Comparison of ENCODE assay signal across 23 mouse cellular contexts in the genomic region with DNA sequence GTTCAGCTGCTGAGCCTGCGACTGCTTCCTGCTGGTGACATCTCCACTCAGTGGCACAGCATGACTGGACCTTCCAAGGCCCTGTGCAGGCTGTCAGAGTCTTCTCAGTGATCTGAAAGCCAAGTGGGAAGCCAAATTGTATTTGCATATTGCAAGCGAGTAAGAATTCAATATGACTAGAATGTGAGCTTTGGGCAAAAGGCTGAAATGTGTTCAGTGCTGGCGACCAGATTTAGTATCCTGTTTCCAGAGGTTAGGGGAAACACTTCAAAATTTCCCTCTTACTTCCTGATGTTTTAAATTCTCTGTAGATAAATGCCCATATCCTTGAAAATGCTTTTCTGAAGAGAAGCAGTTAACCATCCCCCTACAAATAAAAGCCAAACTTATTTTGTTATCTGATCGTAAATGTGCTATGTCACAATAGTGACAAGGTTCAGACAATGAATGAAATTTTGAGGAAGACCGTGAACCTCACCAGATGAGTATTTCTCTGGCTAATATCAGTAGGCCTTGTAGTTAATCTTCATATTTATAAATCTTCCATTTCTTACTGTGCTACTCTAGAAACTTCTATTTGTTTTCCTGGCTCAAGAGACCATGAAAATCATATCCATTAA.
A peak's percentile ranks its signal among the peaks of the same experiment; 100 is the strongest.
DNase-seq lines count a peak whose midpoint lies in the region; TF ChIP-seq lines count a peak whose summit lies in the region.
"Had no signal": no experiment of that assay in that cellular context is flagged by ENCODE, and none has a peak within 500 bp of the region (broad histone marks: within the 10 kb centered on the region; RNA-seq: fewer than 3 reads in every experiment).

No protein-coding gene starts in this region.

- TF ChIP-seq EP300 in CH12.LX (IDR thresholded peaks at IDR 0.05; ENCODE audit: low read length) (no peak), MEL (IDR thresholded peaks at IDR 0.05; ENCODE audit: low read depth in 1 of 2, low read length in 2 of 2) (peak; percentile 68 to 69)

- TF ChIP-seq POLR2A in CH12.LX (IDR thresholded peaks at IDR 0.05; ENCODE audit: low read depth, low read length) = no peak
- TF ChIP-seq POLR2A in MEL (IDR thresholded peaks at IDR 0.05; ENCODE audit: control insufficient read depth in 1 of 2, insufficient read depth in 1 of 2, low read depth in 1 of 2, low read length in 2 of 2, poor library complexity in 1 of 2) = no peak

- H3K4me1 ChIP-seq in CH12.LX (ENCODE audit: control insufficient read depth in 1 of 2, insufficient read depth in 2 of 2) = peaks cover 15 to 59% of the 10 kb centered on the region in 2 experiments
- peaks cover 27 to 35% of the 10 kb centered on the region in 2 experiments for H3K4me1 ChIP-seq in MEL (ENCODE audit: control insufficient read depth in 1 of 2, insufficient read depth in 2 of 2, low read length in 2 of 2)
- no peaks in the 10 kb centered on the region for H3K4me1 ChIP-seq in midbrain, embryonic 10.5 days
- H3K4me1 ChIP-seq: embryonic facial prominence, embryonic 10.5 days; embryonic facial prominence, embryonic 13.5 days; forebrain, embryonic 12.5 days; forebrain, embryonic 15.5 days; heart, embryonic 10.5 days; hindbrain, embryonic 12.5 days; hindbrain, embryonic 15.5 days had no signal

- H3K27ac ChIP-seq in CH12.LX (ENCODE audit: insufficient read depth, low read depth) = no peak overlapping the region
- peak overlapping the region; percentile 61 for H3K27ac ChIP-seq in MEL (ENCODE audit: control insufficient read depth, low read depth, low read length)
- H3K27ac ChIP-seq in midbrain, embryonic 10.5 days (replicated peaks) = no peak overlapping the region
- H3K27ac ChIP-seq: embryonic facial prominence, embryonic 10.5 days; embryonic facial prominence, embryonic 13.5 days; forebrain, embryonic 12.5 days; forebrain, embryonic 15.5 days; heart, adult 2 months; heart, embryonic 10.5 days; heart, embryonic 13.5 days; hindbrain, embryonic 12.5 days; hindbrain, embryonic 15.5 days had no signal

- DNase-seq in adrenal gland, adult 8-10 months = peak; percentile 8
- no peak for DNase-seq in adrenal gland, postnatal 10 days
- DNase-seq in heart, adult 11 months = peak; percentile 2
- no peak for DNase-seq in heart, postnatal 10 days
- DNase-seq in CH12.LX (ENCODE audit: extremely low read depth) = peak; percentile 59
- DNase-seq in MEL (ENCODE audit: low read depth, low spot score) = peak; percentile 62
- no peak for DNase-seq in midbrain, embryonic 10.5 days (ENCODE audit: low spot score)
- DNase-seq: B cell, adult 2 months; cerebellum, adult 9-11 months; cerebellum, postnatal 36 days; embryo, embryonic 11 days; gastrocnemius, postnatal 25 days; heart, adult 2 months had no signal

- H3K27me3 ChIP-seq in CH12.LX (replicated peaks) (no peaks in the 10 kb centered on the region), MEL (ENCODE audit: control insufficient read depth in 1 of 2, insufficient read depth in 2 of 2, low read length in 2 of 2) (no peaks in the 10 kb centered on the region)
- H3K27me3 ChIP-seq in midbrain, embryonic 10.5 days (ENCODE audit: low read depth, poor library complexity, severe bottlenecking) = no peaks in the 10 kb centered on the region
- H3K27me3 ChIP-seq: embryonic facial prominence, embryonic 13.5 days; forebrain, embryonic 12.5 days; forebrain, embryonic 15.5 days; heart, embryonic 13.5 days; hindbrain, embryonic 12.5 days; hindbrain, embryonic 15.5 days; Patski had no signal

- intact Hi-C loops in heart, postnatal 10 days (cut with DNase I) = no loop called here

- H3K36me3 ChIP-seq in CH12.LX (replicated peaks in 1 of 2; ENCODE audit: control insufficient read depth in 1 of 2, insufficient read depth in 1 of 2, low read length in 1 of 2) (no peaks in the 10 kb centered on the region), MEL (ENCODE audit: control insufficient read depth in 1 of 2, insufficient read depth in 2 of 2, low read length in 2 of 2) (peaks cover 0 to 44% of the 10 kb centered on the region in 2 experiments; a peak in 2 of 4 replicates)
- H3K36me3 ChIP-seq in midbrain, embryonic 10.5 days = peaks cover 10% of the 10 kb centered on the region; the same call in 1 of the 2 replicates
- H3K36me3 ChIP-seq: embryonic facial prominence, embryonic 10.5 days; embryonic facial prominence, embryonic 13.5 days; forebrain, embryonic 12.5 days; forebrain, embryonic 15.5 days; heart, embryonic 10.5 days; heart, embryonic 13.5 days had no signal

- no peak overlapping the region for H3K4me2 ChIP-seq in CH12.LX (ENCODE audit: insufficient read depth, low read depth, poor library complexity, severe bottlenecking)
- H3K4me2 ChIP-seq: embryonic facial prominence, embryonic 13.5 days; forebrain, embryonic 12.5 days; forebrain, embryonic 15.5 days; heart, embryonic 13.5 days; hindbrain, embryonic 12.5 days; hindbrain, embryonic 15.5 days had no signal

- TF ChIP-seq RAD21 in CH12.LX (IDR thresholded peaks at IDR 0.05; ENCODE audit: low read depth, low read length) (no peak), MEL (IDR thresholded peaks at IDR 0.05; ENCODE audit: low read depth, low read length) (no peak)

- in situ Hi-C loops in CH12.LX (cut with MboI; ENCODE audit: low pct_ligation_motif_present, low pct_unique_long_range_greater_than_20kb, low sequenced_read_pairs) = loop anchor here (5.0 kb wide), 1 partner anchor 35 kb away; no protein-coding TSS in a partner anchor

- TF ChIP-seq CTCF in CH12.LX (conservative IDR thresholded peaks at IDR 0.05 in 1 of 2, IDR thresholded peaks at IDR 0.05 in 1 of 2; ENCODE audit: low read depth in 2 of 2, low read length in 2 of 2) (no peak), MEL (IDR thresholded peaks at IDR 0.05 in 2 of 3, conservative IDR thresholded peaks at IDR 0.05 in 1 of 3; ENCODE audit: control insufficient read depth in 1 of 3, insufficient read depth in 1 of 3, low read depth in 2 of 3, low read length in 3 of 3, poor library complexity in 1 of 3, severe bottlenecking in 1 of 3) (no peak)

- 91% methylated on average over 5 of the region's 5 CpGs for WGBS in midbrain, embryonic 10.5 days

- dilution Hi-C loops in CH12.LX (cut with MboI; ENCODE audit: extremely low pct_ligation_motif_present, extremely low pct_unique_long_range_greater_than_20kb, low sequenced_read_pairs) = no loop called here

- H3K79me2 ChIP-seq in CH12.LX (replicated peaks; ENCODE audit: control insufficient read depth, extremely low read depth, insufficient read depth, poor library complexity, severe bottlenecking) (no peaks in the 10 kb centered on the region), MEL (ENCODE audit: control insufficient read depth, insufficient read depth, low read length, poor library complexity) (no peaks in the 10 kb centered on the region)

- H3K9ac ChIP-seq in CH12.LX (ENCODE audit: insufficient read depth, low read depth) (no peak overlapping the region), MEL (ENCODE audit: control insufficient read depth, low read depth, low read length, poor library complexity, severe bottlenecking) (no peak overlapping the region)
- H3K9ac ChIP-seq: embryonic facial prominence, embryonic 13.5 days; forebrain, embryonic 12.5 days; forebrain, embryonic 15.5 days; heart, embryonic 13.5 days; hindbrain, embryonic 12.5 days; hindbrain, embryonic 15.5 days had no signal

- H3K4me3 ChIP-seq in CH12.LX (replicated peaks in 1 of 3; ENCODE audit: low read depth in 2 of 3, low read length in 2 of 3, poor library complexity in 1 of 3) = no peak overlapping the region
- no peak overlapping the region; a peak in 1 of 4 replicates for H3K4me3 ChIP-seq in MEL (ENCODE audit: control insufficient read depth in 1 of 2, insufficient read depth in 1 of 2, low read depth in 2 of 2, low read length in 2 of 2)
- no peak overlapping the region for H3K4me3 ChIP-seq in midbrain, embryonic 10.5 days
- H3K4me3 ChIP-seq: embryonic facial prominence, embryonic 10.5 days; embryonic facial prominence, embryonic 13.5 days; erythroblast, embryonic 14.5 days; forebrain, embryonic 12.5 days; forebrain, embryonic 15.5 days; heart, adult 2 months; heart, embryonic 10.5 days; heart, embryonic 13.5 days; hindbrain, embryonic 12.5 days; hindbrain, embryonic 15.5 days had no signal

- no peaks in the 10 kb centered on the region for H3K9me3 ChIP-seq in CH12.LX (replicated peaks; ENCODE audit: low read length)
- no peaks in the 10 kb centered on the region for H3K9me3 ChIP-seq in MEL (replicated peaks; ENCODE audit: insufficient read depth, low read length)
- H3K9me3 ChIP-seq in midbrain, embryonic 10.5 days (replicated peaks) = no peaks in the 10 kb centered on the region
- H3K9me3 ChIP-seq: embryonic facial prominence, embryonic 10.5 days; embryonic facial prominence, embryonic 13.5 days; forebrain, embryonic 12.5 days; forebrain, embryonic 15.5 days; heart, embryonic 10.5 days; heart, embryonic 13.5 days; hindbrain, embryonic 12.5 days; hindbrain, embryonic 15.5 days had no signal

TF ChIP-seq in CH12.LX, 34 proteins besides CTCF, POLR2A, EP300 and RAD21:
- TF ChIP-seq ZMIZ1 (IDR thresholded peaks at IDR 0.05; ENCODE audit: low read depth, low read length) (no peak), USF2 (conservative IDR thresholded peaks at IDR 0.05; ENCODE audit: low read depth, low read length) (no peak), PAX5 (IDR thresholded peaks at IDR 0.05; ENCODE audit: low read length) (no peak), NELFE (IDR thresholded peaks at IDR 0.05; ENCODE audit: low read depth, low read length) (no peak), CHD1 (IDR thresholded peaks at IDR 0.05; ENCODE audit: low read depth, low read length) (no peak), IRF4 (IDR thresholded peaks at IDR 0.05; ENCODE audit: low read depth, low read length) (peak; percentile 9; the same call in 1 of the 2 replicates)

TF ChIP-seq in MEL, 35 proteins besides CTCF, POLR2A, EP300 and RAD21:
- TF ChIP-seq POLR2AphosphoS5 (IDR thresholded peaks at IDR 0.05; ENCODE audit: borderline replicate concordance, low read depth, low read length) = no peak
- TF ChIP-seq ETS1 (IDR thresholded peaks at IDR 0.05; ENCODE audit: low read depth, low read length) = peak; percentile 85
- TF ChIP-seq RCOR1 (IDR thresholded peaks at IDR 0.05; ENCODE audit: low read depth, low read length) = peak; percentile 51; the same call in 1 of the 2 replicates
- peak; percentile 24; the same call in 1 of the 2 replicates for TF ChIP-seq SIN3A (IDR thresholded peaks at IDR 0.05; ENCODE audit: low read length)
- no peak for TF ChIP-seq ZC3H11A (IDR thresholded peaks at IDR 0.05; ENCODE audit: low read depth, low read length)
- TF ChIP-seq MXI1 (IDR thresholded peaks at IDR 0.05; ENCODE audit: low read depth, low read length) = 0 out of 2 replicates have a peak, but pooled peaks have one; percentile 12
- TF ChIP-seq KAT2A (conservative IDR thresholded peaks at IDR 0.05; ENCODE audit: low read depth, low read length) = no peak
- peak; percentile 80 for TF ChIP-seq GATA1 (IDR thresholded peaks at IDR 0.05; ENCODE audit: low read depth, low read length)

Comparison
In these comparisons a context has a peak if more than half of its experiments do, and no peak if none do; other contexts are left out.
1. DNase-seq: peak in adrenal gland, adult 8-10 months (single experiment), heart, adult 11 months (single experiment), CH12.LX (single experiment) and MEL (single experiment); none in adrenal gland, postnatal 10 days (single experiment), heart, postnatal 10 days (0 of 2) and midbrain, embryonic 10.5 days (single experiment).